Mouse (Mus musculus) lung, postnatal 36 days (tissue): Measurements from ENCODE around the gene Phf24.

Experiments
- DNase-seq: peaks from one replicate; pipeline ENCODE4 v3.0.0; 2022; ENCODE audit warnings: mixed read lengths

Phf24 gene

DNA sequence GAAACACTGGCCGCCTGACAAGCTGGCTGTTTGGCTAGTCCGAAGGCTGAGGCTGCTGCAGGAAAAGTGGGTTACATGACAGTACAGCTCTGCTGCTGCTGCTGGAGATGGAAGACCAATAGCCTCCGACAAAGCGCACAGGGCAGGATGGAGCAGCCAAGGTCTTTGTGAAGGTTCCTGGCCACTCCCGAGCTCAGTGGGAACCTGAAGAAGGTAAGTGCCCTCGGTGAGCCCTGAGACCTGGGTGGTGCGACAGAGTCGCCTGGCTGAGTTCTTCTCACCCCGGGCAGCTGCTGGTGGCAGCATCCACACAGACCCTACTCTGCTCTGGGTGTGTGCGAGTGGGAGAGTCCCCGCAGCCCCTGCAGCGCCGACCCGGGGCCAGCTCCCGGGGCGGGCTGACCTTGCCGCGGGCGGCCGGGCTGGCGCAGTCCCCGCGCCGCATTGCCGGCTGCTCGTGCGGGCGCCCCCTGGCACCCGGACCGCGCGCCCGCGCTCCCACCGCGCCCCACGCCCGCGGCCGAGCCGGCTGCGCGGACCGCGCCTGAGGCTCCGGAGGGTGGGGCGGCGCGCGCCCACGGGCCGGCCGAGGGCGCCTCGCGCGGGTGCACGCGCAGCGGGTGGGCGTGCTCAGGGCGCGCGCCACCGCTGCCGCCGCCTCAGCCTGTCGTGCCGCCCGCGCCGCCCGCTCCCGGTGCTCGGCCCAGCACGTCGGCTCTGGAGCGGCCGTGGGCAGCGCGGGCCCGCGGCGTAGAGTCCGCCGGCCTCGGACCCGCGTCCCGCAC lies at the start of gene Phf24:
Gene Phf24, plus strand, starts transcription at position 44 of the 785 bp plus-strand sequence.
- peak; percentile 18 for DNase-seq

DNA sequence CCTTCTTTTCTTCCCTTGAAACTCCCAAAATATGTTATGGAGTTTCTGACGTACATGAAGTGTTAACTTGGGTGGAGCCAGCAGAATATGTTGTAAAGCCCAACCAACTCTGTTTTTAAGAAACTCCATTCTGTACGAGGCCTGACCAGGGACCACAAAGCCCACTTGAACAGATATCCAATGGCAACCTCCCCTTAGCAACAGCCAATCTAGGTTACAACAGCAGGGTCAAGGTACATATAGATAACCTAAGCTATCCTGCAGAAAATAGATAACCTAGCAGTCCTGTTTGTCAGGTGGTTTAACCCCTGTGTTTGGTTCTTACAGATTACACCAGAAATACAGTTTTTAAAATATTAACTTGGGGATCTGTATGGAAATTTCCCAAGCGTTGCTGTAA lies 49.1 kb upstream of the Phf24 start:
- DNase-seq = no peak

DNA sequence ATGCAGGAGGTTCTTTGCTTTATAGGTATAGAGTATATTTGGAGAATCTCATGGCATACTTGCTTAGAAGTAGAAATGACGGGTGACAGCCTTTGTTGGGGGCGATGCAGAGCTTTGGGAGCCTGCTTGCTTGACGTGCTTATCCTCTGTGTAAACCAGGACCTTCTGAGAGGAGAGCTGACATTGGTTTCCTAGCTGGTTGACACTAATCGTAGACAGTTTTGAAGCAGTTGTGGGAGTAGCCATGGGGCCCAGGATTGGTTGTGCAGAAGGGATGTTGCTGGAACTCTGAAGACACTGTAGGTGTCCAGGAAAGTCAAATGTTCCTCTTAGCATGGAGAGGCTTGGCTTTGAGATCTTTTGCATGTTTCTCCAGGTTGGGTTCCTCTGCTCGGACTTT lies 48.3 kb upstream of the Phf24 start:
- DNase-seq = no peak

DNA sequence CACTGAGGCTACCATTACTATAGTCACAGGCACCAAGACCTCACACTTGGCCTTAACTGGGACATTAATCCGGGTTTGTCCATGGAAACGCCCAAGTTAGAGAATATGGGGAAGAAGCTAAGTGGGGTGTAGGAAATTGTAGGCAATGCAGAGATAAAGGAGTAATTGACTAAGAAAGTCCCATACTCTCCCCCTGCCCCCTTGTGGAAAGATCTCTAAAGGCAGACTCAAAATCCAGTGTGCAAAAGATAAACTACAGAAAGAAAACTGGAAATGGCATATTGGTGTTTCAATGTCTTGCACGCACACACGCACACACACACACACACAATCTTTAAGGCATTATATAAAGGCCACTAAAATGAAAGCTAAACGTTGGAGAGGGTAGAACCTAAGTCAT lies 45.7 kb upstream of the Phf24 start:
- DNase-seq = peak; percentile 26

DNA sequence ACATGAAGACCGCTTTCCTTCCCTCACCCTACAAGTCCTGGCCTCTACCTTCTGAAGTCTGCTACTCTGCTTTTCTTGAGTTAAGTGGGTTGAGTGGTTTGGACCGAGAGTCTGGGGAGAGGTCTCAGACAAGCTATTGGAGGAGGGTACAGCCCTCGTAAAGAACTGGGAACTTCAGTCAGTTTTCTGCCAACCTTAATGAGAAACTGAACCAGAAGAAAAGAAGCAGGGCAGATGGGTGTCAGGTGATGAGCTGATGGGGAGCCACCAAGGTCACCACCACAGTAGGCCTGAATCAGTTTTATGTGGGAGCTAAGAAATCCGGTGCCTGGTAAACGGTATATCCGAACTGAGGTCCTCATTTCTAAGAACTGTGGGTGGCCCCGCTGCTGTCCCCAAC lies 44.3 kb upstream of the Phf24 start:
- no peak for DNase-seq

DNA sequence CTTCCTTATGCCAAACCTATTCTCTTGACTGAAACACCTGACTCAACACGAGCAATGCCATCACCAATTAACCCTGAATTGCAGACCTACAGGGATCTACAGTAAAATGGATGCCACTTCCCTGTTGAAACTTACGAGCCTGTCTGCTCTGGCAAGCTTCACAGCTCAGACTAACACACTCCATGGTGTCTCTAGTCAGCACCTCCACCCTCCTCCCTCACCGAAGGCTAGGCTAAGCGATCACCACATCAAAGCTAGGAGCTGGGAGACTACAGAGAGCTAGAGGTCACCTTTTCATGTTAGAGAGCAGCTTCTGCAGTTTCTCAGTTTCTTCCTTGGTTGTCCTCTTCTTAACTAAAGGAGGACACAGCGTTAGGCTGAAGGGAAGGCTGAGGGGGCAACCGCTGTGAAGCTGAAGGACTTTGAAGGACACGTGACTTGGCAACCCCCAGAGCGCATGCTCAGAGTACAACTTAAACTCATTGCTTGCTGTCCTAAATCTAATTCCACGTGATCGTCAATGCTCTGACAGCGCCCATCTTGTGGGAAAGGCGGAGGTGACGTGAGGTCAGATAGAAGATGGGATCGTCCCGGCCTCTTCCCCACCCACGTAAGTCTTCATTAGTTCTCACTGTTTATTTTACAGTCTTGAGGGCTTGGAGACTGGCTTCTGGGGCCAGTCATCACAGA lies 43.6 kb upstream of the Phf24 start:
- no peak for DNase-seq

DNA sequence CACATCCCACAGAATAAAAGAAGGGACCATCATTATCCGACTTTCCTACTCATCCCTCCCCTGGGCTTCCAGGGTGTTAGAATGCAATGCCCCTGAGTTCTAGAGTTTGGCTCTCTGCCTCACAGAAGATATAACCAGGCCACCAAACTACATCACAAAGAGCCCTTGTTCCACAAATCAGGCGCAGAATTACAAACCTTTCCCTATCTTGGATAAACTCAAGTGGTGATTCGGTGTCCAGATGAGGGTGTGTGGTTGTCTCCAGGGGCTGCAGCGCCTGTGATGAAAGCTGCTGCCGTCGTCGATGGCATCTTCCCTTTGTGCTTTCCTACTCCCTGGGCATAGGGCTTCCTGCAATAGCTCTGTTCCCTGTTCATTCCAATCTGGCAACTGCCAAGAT lies 42.3 kb upstream of the Phf24 start, which contains the start of gene Fam205c:
Gene Fam205c, minus strand, starts transcription at position 101 of the 400 bp plus-strand sequence.
- no peak for DNase-seq

DNA sequence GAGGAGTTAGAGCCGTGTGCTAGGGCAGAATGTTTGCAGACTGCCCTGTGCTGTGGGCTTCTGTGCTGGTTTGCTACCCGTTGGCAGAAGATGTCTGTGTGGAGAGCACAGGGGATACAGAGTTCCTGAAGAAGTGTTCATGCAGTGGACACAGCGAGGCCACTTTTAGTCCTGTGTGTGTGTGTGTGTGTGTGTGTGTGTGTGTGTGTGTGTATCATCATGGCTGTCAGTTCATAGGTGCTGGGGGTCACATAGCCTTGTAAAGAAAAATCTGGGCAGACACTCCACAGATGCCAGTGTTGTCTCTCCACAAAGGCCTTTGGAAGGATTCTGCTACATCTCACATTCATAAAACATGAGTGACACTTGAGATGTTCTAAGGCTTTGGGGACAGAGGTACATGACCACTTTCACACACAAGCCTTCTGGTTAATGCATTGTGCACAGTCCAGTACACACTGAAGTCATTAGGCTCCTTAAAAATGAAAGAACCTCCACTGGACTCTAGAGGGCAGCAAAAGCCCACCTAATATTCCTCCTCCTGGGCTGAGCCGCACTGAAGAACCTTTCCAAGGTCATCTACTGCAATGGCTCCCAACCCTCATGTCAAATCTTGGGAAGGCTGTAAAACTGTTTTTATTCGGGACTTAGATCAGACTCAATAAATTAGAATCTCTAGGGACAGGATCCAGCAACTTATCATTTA lies 39.7 kb upstream of the Phf24 start:
- peak; percentile 71 for DNase-seq

DNA sequence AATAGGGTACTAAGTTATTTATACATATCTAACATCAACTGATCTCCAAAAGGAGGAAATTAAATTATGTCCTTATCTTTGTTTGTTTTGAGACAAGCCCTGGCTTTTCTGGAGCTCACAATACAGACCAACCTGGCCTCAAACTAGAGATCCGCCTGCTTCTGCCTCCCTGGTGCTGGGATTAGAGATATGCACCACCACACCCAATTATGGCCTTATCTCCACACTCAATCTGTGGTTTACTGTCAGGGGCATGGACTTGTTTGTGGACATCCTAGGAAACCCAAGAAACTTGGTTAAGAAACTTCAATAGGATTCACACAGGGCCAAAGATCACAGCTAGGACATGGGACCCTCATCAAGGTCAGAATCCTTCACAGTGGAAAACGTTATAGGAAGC lies 38.8 kb upstream of the Phf24 start:
- no peak for DNase-seq

DNA sequence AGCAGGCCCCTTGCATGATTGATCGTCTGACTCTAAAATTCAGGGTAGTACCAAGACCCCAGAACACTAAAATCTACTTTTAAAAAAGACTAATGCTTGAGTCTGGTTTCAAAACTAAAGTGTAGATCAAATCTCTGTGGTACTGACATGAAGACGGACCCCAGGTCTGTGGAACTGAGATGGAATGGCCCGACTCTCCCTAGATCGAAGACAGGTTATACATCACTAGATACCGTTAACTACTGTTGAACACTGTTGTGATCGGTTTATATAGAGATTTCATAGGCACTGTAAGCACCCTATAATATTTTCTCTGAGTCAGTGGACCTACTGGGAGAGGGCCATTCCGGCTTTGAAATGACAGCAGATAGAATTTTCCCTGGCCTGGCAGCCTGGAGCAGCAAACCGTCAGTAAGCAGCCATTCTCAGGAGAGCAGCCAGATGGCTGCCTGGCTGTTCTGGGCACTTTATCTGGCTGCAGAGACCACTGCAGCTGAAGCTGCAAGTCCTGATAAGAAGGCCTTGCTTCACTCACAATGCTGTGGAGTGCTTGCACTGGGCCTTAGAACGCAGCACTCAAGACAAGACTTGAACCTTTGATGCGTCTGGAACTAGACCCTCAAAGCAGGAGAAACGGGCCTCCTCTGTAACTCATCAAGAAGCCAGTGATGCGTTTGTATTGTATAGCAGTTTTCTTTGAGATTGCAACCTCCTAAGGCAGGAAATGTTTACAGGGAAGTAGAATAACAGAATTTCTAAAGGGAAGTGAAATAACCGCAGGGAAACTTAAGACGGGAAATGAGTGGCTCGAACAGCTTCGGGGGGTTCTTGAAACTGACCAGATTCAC lies 36.4 kb upstream of the Phf24 start:
- no peak for DNase-seq

DNA sequence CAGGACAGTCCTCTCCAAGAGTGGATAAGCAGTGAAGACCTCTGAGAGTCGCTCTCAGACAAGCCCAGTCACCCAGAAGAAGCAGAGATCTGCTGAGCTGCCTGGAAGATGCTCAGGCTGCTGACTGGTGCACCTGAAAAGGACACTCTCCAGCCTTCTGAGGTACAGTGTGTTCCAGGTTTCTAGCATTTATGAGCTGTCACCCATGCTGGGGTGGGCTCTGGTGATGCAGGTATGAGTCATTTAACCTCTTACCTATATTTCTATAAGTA lies 35.8 kb upstream of the Phf24 start:
- DNase-seq = no peak

DNA sequence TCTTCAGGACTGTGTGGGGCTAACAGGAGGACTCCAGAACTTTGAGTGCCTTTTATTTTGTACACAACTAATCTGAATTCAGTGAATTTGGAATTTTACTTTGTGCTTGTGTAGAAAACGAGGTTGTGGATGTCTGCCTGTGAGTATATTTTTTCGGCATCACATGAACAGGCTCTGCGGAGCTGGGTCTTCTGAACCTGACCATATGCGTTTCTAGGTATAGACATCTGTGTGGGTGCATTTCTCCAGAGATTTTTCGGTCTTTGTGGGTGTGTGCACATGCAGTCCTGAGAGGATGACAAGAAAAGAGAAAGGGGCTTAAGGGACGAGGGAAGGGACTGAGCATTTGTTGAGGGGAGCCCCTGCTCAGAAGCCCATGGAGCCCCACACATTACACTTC lies 29.5 kb upstream of the Phf24 start:
- no peak for DNase-seq

DNA sequence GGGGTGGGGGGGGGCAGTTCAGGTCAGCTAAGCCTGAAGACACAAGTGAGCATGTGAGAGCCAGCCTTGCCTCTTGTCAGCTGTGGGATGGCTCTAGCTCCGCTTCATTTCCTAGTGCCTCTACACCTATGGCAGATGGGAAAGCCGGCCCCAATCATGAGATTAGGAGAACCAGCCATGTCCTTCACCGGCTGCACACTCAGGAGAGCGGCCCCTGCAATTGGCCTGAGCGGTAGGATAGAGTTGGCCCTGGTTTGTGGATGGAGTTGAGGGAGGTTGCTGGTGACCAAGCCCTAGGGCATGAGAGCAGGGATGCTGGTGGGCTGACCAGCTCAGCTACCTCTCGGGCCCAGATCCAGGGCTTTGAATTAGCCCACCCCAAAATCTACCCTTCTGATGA lies 27.7 kb upstream of the Phf24 start:
- no peak for DNase-seq

DNA sequence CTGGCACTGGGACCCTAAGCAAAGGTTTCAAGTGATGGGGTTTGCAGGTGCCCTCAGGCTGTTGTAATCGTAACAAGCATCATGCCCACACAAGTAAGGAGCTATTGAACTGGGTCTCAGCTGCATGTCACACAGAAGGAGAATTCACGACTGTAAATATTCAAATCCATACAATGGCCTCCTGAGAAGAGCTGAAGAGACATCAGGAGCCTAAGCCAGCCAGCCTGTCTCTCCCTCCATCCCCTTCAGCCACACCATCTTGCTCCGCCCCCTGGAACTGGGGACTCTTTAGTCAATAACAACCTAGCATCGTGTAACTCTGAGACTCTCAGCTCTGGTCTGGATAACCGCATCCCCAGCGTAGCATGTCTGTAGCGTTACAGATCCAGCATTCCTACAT lies 25.3 kb upstream of the Phf24 start:
- DNase-seq = no peak

DNA sequence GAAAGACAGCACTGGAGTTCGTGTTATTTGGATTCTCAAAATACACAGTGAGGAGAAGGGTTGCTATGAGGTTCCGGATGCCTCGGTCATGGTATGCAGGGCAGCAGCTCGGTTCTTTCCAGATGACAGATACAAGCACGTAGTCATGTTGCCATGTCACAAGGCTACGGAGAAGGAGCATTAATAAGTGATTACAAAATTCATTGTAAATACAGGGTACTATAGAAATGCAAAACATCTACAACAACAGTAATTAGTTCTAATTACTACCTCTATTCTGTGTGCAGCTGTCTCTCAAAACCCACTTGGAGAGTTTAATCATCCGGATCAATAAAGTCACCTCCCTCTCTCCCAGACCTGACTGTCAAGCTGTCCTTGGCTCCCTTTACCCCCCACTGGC lies 21.3 kb upstream of the Phf24 start:
- DNase-seq = no peak

DNA sequence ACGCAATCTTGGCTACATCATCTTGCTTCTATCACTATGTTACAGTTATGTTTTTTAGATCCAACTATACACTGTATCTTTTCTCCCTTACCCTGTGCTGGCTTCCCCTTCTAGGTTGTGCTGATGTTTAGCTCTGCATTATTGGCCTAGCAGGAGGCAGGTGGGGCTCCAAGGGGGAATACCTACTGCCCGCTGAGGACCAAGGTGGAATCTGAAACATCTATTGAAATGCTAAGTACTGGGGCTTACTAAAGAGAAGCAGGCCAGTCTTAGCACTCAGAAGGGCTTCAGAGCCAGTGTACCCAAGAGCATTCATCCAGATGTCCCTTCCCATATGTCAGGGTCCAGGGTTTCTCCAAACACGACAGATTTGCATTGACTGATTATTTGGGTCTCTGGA lies 17.5 kb upstream of the Phf24 start:
- DNase-seq = no peak

DNA sequence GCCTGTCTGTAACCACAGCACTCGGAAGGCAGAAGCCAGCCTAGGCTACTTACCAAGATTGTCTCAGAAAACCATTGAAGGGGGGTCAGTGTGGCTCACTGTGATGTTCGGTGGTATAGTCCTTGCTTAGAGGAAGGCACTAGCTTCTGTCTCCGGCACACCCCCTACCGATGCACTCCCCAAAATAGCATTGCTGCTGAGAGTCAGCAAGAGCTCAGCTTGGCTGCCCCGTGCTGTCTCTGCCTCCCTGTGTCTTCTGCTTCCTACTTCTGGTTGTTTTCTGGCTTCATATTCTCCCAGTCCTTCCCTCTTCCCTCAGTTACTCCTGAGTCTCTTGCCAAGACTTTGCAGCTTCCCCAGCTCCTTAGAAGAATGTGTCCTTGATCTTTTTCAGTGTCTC lies 15.6 kb upstream of the Phf24 start:
- DNase-seq = no peak

DNA sequence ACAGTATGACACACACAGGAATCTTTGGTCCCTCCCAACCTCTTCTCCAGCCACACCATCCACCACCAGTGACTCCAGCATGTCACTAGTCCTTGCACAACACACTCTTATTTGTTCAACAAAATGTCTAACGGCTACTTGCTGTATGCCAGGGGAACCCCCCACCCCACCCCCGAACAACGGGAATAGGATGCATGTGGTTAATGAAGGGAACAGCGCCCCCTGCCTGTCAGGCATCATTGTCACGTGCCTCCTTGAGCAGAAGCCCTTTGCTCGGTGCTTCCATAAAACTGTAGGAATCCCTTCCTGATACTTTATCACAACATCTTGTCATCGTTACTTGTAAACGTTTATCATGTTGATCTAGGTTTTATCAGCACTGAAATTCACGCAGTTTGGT lies 14.3 kb upstream of the Phf24 start:
- peak; percentile 34 for DNase-seq

DNA sequence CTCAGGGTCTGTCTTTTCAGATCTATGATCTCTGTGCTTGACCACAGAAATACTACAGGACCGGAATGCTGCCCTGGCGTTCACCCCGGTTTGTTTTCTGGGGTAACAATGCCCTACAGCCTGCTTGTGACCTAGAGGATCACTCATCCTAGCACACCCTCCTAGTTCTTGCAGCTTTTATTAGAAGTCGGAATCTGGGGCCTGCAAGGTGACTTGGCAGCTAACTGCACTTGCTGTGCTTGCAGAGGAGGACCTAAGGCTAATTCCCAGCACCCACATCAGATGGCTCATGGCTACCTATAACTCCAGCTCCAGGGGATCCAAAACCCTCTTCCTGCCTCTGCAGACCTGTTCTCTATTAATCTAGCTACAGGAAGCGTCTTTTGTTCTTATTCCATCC lies 13.7 kb upstream of the Phf24 start:
- no peak for DNase-seq

DNA sequence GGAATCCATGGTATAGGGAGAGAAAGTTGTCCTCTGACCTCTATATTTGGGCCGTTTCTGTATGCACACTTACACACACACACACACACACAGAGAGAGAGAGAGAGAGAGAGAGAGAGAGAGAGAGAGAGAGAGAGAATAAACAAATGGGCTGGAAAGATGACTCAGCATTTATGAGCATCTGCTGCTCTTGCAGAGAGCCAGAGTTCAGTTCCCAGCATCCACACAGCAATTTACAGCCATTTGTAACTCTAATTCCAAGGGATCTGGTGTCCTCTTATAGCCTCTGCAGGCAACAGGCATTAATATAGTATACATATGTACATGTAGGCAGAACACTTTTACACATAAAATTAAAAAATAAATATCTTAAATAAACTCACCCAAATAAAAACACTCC lies 12.5 kb upstream of the Phf24 start:
- no peak for DNase-seq

DNA sequence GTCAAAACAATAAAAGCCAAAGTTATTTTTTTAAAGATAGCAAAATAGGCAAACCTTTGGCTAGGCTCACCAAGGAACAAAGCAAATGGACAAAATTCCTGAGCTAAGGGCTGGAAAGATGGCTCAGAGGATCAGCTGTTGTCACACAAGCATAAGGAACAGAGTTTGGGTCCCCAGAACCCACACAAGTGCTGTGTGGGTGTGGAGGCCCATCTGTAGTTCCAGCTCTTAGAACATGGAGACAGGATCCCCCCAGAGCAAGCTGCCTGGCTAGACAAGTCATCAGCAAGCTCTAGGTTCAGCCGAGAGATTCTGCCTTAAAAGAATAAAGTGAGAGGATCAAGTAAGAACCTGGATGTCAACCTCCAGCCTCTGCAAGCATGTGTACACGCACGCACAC lies 11.9 kb upstream of the Phf24 start:
- no peak for DNase-seq

DNA sequence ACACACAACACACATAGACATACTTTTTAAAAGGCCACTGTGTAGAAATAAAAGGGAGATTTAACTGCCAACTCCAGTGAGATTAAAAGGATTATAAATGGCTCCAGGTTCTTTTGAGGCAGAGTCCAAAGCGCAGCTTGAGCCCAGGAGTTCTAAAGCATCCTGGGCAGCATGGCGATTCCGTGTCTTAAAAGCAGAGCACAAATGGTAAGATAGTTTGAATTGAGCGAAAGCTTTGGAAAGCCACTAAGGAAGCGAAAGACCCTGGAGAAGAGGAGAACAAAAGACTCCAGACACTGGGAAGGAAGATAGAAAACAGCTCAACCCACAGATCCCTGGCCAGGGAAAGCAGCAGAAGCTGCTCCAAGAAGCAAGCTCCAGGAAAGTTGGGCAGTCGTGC lies 11.5 kb upstream of the Phf24 start:
- DNase-seq = no peak

DNA sequence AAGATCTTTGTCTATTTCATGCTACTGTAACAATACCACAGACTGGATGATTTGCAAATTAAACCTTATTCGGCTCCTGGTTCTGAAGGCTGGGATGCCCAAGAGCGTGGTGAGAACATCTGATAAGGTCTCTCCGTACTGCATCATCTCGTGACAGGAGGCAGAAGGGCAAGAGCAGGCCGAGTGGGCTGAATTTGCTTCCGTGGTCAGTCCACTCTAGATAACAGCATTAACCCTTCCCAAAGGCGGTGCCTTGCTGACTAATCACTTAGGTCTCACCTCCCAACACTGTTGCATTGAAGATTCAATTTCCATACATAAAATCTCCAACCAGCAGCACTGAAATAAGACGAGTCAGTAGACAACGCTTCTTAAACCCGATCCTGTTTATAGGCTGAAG lies 3.1 kb upstream of the Phf24 start:
- DNase-seq = no peak
